Mouse (Mus musculus) Muller cell, postnatal 12 days (primary cell): ENCODE measurements around the gene Gm13043.
"Not testable (repeated sequence)": the region's sequence is repeated elsewhere in the genome, so short reads cannot be mapped to it uniquely, and the experiment has no call there.

Experiments used
- DNase-seq: peaks from one replicate; pipeline ENCODE4 v3.0.0-alpha.2; 2015; ENCODE audit errors: inconsistent ontology term

Gene Gm13043

GRCm38 (mm10) chr4:143511043-143511442 lies at the start of gene Gm13043:
TSS of gene Gm13043 (plus strand) at chr4:143511343.
- DNase-seq: no peak

DNA sequence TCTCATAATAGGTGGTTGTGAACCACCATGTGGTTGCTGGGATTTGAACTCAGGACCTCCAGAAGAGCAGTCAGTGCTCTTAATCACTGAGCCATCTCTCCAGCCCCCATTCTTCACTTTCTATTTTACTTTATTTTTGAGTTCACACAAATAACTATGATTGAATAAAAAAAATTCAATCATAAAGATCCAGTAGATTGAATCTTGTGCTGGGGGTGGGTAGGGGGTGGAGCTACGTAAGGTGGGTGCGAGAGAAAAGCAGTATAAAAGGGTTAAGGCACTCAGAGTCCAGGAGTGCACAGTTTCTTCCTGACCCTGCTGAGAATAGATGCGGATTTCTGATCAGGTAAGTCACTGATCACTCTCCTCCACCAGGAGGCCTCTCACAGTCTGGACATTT lies 24.5 kb downstream of the Gm13043 start, which contains the start of gene Gm13040:
Gene Gm13040 (plus strand): TSS at position 301 of the 400 bp plus-strand sequence.
- not testable (repeated sequence) for DNase-seq

- not testable (repeated sequence) for DNase-seq
These were observed 40.3 kb downstream of the Gm13043 start, which contains the start of the genes BC080695 and Gm13057 for GRCm38 (mm10) chr4:143551400-143551799. TSS of gene BC080695 (plus strand) at chr4:143551700. TSS of gene Gm13057 (plus strand) at chr4:143551709.
